Mouse (Mus musculus) embryonic facial prominence, embryonic 12.5 days (tissue): ENCODE measurements around the gene Smyd5. TPM values are rescaled to one million over a fixed set of nuclear protein-coding genes. Genes with fewer than 3 reads are reported as not detected.

ENCODE experiments used
- polyA plus RNA-seq: library from polyadenylated mRNA; unstranded; fragments of >200 nt; fragmentation: Nextera tagmentation; extraction: Ambion mirVana; gene quantifications from 2 replicates; pipeline ENCODE4 v1.2.1, GENCODE M21; 2016

The Smyd5 gene
- polyA plus RNA-seq, 1 experiment from 2014 or later, result 66.4 TPM

Other genes starting within 250 kb of the Smyd5 start
- gene Emx1, start 244.6 kb upstream of the Smyd5 start, polyA plus RNA-seq, result 0.68 and 1.8 TPM in 2 replicates
- gene Sfxn5, start 98.6 kb upstream of the Smyd5 start, polyA plus RNA-seq, result 7.2 and 8.1 TPM in 2 replicates
- 12.3 and 13.3 TPM in 2 replicates for gene Rab11fip5, start 57.4 kb upstream of the Smyd5 start, polyA plus RNA-seq
- not detected in 2 replicates for gene Noto, start 8.1 kb upstream of the Smyd5 start, polyA plus RNA-seq
- gene Cct7, start 19.5 kb downstream of the Smyd5 start, polyA plus RNA-seq, result 525 and 526 TPM in 2 replicates
- 29.5 and 33.5 TPM in 2 replicates for gene Pradc1, start 20.0 kb downstream of the Smyd5 start, polyA plus RNA-seq
- gene Fbxo41, start 71.0 kb downstream of the Smyd5 start, polyA plus RNA-seq, result 0.82 and 0.83 TPM in 2 replicates
- not detected in 2 replicates for gene Egr4, start 81.6 kb downstream of the Smyd5 start, polyA plus RNA-seq
- 8.5 and 8.7 TPM in 2 replicates for gene Alms1, start 155.5 kb downstream of the Smyd5 start, polyA plus RNA-seq